Mouse (Mus musculus) limb, embryonic 11.5 days (tissue): ENCODE measurements around the gene Rex2. TPM values are rescaled to one million over a fixed set of nuclear protein-coding genes. Genes with fewer than 3 reads are reported as not detected.
"Not testable (repeated sequence)": the region's sequence is repeated elsewhere in the genome, so short reads cannot be mapped to it uniquely, and the experiment has no call there.

ENCODE experiments used
- ATAC-seq: fragments of 200-750 bp; cut with Nextera tagmentation; 2 replicates; pipeline ENCODE4 v1.8.0; 2017; ENCODE audit warnings: low read depth; ENCODE audit not compliant: insufficient number of reproducible peaks, low FRiP score, low TSS enrichment
- DNase-seq: peaks from one replicate; pipeline ENCODE4 v3.0.0-alpha.2; 2015; ENCODE audit warnings: low spot score
- H3K27ac ChIP-seq: fragments of 300-500 bp; sonication (generic); replicated peaks from 2 replicates; pipeline ENCODE4 v1.5.1; 2014; ENCODE audit warnings: low read depth, mild to moderate bottlenecking, low read length
- H3K27me3 ChIP-seq: fragments of 300-500 bp; sonication (generic); 2 replicates; pipeline ENCODE4 v1.6.1; 2014; ENCODE audit warnings: mild to moderate bottlenecking, low read length, mixed read lengths; ENCODE audit not compliant: control insufficient read depth, insufficient read depth
- H3K36me3 ChIP-seq: fragments of 300-500 bp; sonication (generic); 2 replicates; pipeline ENCODE4 v1.6.1; 2014; ENCODE audit warnings: mild to moderate bottlenecking, low read length, moderate library complexity, mixed read lengths; ENCODE audit not compliant: control insufficient read depth, insufficient read depth
- H3K4me1 ChIP-seq: fragments of 300-500 bp; sonication (generic); 2 replicates; pipeline ENCODE4 v1.6.1; 2014; ENCODE audit warnings: low read length, mixed read lengths; ENCODE audit not compliant: control insufficient read depth, insufficient read depth
- H3K4me2 ChIP-seq: fragments of 300-500 bp; sonication (generic); 2 replicates; pipeline ENCODE4 v1.6.1; 2014; ENCODE audit warnings: low read depth, mild to moderate bottlenecking, moderate library complexity; ENCODE audit not compliant: severe bottlenecking
- H3K4me3 ChIP-seq: fragments of 300-500 bp; sonication (generic); 2 replicates; pipeline ENCODE4 v1.5.1; 2014; ENCODE audit warnings: low read depth, low read length
- H3K9ac ChIP-seq: fragments of 300-500 bp; sonication (generic); 2 replicates; pipeline ENCODE4 v1.6.1; 2014; ENCODE audit warnings: mild to moderate bottlenecking, low read length
- H3K9me3 ChIP-seq: fragments of 300-500 bp; sonication (generic); 2 replicates; pipeline ENCODE4 v1.6.1; 2016; ENCODE audit warnings: low read length; ENCODE audit not compliant: control insufficient read depth
- WGBS: fragments of 180-500 bp; shearing (Covaris S2); extraction: QIAGEN DNeasy Blood & Tissue Kit; methylation state at CpG from one replicate; pipeline ENCODE4 v1.1.7; 2014; 5-methylcytosine and 5-hydroxymethylcytosine counted together
- polyA plus RNA-seq: library from polyadenylated mRNA; unstranded; fragments of >200 nt; fragmentation: Nextera tagmentation; extraction: Ambion mirVana; gene quantifications from 2 replicates; pipeline ENCODE4 v1.2.1, GENCODE M21; 2014

Rex2 gene
- not detected in 2 replicates for polyA plus RNA-seq

DNA sequence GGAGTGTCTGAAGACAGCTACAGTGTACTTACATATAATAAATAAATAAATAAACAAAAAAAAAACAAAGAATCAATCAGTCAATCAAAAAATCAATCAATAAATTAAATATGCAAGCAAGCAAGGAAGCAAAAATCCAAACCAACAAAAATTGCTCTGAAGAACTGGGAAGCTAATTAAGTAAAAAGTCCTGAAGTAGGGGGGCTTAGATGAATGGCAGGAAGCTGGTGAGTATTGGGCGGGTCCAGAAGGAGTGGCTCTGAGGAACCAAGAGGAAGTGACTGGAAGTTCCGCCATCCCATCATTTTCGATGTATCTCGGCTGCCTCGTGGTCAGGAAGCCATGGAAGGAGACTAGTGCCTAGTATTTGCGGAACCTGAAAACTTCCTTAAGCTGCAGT is at the start of gene Rex2:
TSS of gene Rex2 (plus strand) at position 301 of the 400 bp plus-strand sequence.
- no CpG with 5 or more reads among the region's 6 CpGs for WGBS
- H3K4me1 ChIP-seq = not testable (repeated sequence)

DNA sequence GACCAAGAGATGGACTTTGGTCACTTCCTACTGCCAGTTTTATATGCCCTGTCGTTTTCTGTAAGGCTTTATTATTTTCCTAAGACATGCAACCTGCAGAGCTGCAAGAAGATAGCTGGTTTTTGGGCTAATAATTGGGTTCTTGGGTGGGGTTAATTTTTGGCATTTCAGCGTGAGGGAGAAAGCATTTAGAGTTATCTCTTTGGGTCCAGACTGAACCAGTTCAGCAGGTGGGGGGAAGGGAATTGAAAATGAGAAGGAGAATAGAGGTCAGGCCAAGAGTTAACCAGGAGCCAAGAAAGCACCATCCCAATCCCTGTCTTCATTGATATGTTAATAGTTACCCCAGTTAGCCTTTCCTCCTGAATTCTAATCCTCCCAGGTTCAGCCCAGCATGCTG is 45.1 kb upstream of the Rex2 start:
- not testable (repeated sequence) for DNase-seq, H3K36me3 ChIP-seq, ATAC-seq, H3K9ac ChIP-seq, H3K4me1 ChIP-seq, H3K9me3 ChIP-seq, H3K4me2 ChIP-seq, H3K4me3 ChIP-seq, H3K27ac ChIP-seq, H3K27me3 ChIP-seq
- 23% methylated on average over 2 of the region's 2 CpGs for WGBS

More for the DNA sequence above, at the start of gene Rex2:
- DNase-seq, H3K27me3 ChIP-seq, ATAC-seq, H3K27ac ChIP-seq, H3K9me3 ChIP-seq, H3K9ac ChIP-seq, H3K36me3 ChIP-seq, H3K4me3 ChIP-seq, H3K4me2 ChIP-seq: not testable (repeated sequence)

DNA sequence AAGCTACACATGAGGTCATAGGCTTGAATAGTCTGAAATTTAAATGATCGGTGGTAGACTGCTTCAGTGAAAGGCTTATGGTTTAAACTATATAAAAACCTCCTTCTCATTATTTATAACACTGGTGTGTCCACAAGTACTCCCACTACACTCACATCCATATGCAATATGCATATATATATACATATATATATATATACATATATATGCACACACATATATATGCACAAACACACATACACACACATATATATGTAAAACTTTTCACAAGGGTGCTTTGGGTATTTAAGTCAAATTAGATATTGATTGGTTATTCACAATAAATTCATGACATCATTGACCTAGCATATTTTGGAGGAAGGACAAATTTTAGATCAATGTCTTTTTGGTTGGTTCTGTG is 3.2 kb upstream of the Rex2 start:
- not testable (repeated sequence) for H3K9ac ChIP-seq
- ATAC-seq = peak; percentile 72; the same call in 1 of the 2 replicates

DNA sequence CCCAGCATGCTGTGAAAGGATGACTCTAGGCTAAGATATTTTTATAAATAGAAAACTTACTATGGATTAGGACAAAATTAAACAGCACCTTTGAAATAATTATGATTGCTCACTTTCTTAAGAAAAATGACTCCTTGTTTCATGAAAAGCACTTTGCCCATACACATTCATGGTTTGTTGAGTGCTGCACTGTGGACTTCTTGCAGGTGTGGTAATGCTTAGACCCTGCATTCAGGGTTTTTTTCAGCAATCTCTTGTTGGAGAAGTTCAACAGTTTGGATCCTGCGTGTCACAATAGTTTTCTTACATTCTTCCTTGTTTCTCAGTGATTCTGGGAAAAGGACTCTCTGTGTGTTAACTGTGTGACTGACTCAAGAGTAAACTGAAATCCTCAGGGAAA is 4.7 kb downstream of the Rex2 start:
- not testable (repeated sequence) for ATAC-seq, H3K36me3 ChIP-seq, H3K9ac ChIP-seq, H3K27ac ChIP-seq, DNase-seq, H3K4me3 ChIP-seq, H3K9me3 ChIP-seq, H3K4me1 ChIP-seq, H3K4me2 ChIP-seq, H3K27me3 ChIP-seq
- 63% methylated on average over 1 of the region's 1 CpGs for WGBS

More for the DNA sequence above, 3.2 kb upstream of the Rex2 start:
- H3K27me3 ChIP-seq, H3K27ac ChIP-seq, DNase-seq, H3K9me3 ChIP-seq, H3K4me3 ChIP-seq, H3K4me2 ChIP-seq, H3K36me3 ChIP-seq, H3K4me1 ChIP-seq: not testable (repeated sequence)
- no CpG with 5 or more reads among the region's 1 CpGs for WGBS

DNA sequence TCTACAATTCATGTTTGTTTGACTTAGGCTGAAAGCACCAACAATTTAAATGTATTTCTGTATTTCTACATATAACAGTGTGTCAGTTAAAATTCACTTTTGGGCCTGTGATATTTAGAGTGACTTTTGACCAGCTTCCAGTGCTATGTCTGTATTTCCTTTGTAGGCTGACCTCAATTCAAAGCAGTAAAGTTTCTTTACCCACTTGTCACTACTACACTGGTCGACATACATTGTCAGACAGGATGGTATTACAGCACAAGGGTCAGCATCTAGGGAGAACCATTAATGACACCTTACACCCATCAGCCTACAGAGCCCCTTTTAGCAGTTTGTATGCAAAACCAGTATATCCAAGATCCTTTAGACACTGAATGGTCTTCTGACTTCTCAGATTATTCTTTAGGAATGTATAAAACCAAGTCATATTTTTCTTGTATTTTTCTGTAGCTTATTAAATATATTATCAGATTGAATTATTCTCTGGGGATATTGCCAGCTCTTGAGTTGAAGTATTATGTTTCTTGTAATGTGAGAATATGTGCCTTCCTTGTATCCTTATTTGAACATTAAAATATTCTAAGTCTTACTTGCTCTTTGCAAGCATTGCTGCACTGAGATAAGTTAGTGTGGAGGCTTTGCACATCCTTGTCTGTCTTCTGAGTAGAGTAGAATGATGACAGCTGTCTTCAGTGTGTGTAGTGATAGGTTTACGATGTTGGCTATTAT is 9.8 kb downstream of the Rex2 start:
- not testable (repeated sequence) for H3K36me3 ChIP-seq, H3K4me3 ChIP-seq, H3K27me3 ChIP-seq, H3K4me1 ChIP-seq, H3K9me3 ChIP-seq, H3K27ac ChIP-seq, H3K9ac ChIP-seq, DNase-seq, H3K4me2 ChIP-seq
- 0 out of 2 replicates have a peak, but pooled peaks have one; percentile 47 for ATAC-seq
- 83% methylated on average over 1 of the region's 2 CpGs for WGBS

DNA sequence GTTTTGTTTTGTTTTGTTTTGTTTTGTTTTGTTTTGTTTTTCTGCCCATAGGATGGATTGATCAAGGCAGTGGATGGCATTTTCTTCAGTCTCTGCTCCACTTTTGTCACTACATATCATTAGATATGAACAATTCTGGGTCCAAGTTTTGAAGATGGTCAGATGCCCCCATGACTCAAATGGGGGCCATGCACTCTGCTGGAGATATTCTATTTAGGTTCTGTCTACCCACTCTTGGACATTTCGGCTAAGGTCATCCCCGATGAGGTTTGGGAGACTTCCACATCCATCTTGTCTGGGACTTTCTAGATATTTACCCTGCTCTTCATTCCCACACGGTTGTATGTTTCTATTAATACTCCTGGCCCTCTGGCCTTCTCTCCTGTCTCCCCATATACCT is 42.1 kb downstream of the Rex2 start:
- whole genome bisulfite sequencing = 95% methylated on average over 2 of the region's 3 CpGs
- H3K9ac ChIP-seq, H3K9me3 ChIP-seq, H3K4me2 ChIP-seq, H3K4me3 ChIP-seq, H3K27ac ChIP-seq, ATAC-seq, H3K27me3 ChIP-seq, H3K4me1 ChIP-seq, DNase-seq, H3K36me3 ChIP-seq: not testable (repeated sequence)

DNA sequence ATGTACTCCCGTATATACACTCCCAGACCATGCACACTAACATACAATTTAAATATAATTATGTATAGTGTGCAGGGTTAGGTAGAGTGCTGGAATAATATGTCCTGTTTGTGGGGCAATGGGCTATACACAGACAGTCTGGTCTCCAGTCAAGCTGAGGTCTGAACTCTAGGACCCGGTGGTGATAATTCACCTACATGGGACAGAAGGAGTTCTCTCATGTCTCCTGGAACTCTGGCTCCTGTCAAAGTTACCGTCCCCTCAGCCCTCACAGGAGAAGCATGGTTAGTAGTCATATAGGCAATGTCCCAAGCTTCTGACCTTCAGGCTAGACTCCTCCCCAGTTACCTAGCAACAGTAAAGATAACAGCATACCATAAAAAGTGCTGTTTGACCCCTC is 44.2 kb downstream of the Rex2 start:
- ATAC-seq, H3K4me1 ChIP-seq, H3K9me3 ChIP-seq, H3K4me3 ChIP-seq, H3K27me3 ChIP-seq, H3K4me2 ChIP-seq, DNase-seq, H3K27ac ChIP-seq, H3K36me3 ChIP-seq, H3K9ac ChIP-seq: not testable (repeated sequence)
- WGBS = 76% methylated on average over 2 of the region's 3 CpGs

DNA sequence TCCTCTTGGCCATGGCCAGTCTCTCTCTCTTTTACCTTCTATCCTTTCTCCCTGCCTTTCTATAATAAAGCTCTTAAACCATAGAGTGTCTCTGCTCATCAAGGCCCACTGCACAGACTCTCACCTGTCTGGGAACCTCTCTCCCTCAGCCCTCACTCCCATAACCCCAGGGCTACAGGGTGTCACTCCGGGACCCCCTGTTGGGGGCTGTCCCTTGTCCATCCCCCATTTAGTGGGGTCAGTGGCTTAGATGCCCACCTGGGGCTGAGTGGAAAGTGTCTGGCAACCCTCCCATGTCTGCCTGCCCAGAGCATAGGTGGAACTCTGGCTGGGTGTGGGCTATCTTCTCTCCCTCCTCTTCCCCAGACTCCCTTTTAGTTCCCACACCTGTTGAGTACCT is 44.7 kb downstream of the Rex2 start:
- not testable (repeated sequence) for H3K4me1 ChIP-seq, H3K36me3 ChIP-seq, H3K9ac ChIP-seq, H3K4me2 ChIP-seq, H3K27ac ChIP-seq, ATAC-seq, DNase-seq, H3K27me3 ChIP-seq, H3K9me3 ChIP-seq, H3K4me3 ChIP-seq
- 81% methylated on average over 1 of the region's 1 CpGs for WGBS

DNA sequence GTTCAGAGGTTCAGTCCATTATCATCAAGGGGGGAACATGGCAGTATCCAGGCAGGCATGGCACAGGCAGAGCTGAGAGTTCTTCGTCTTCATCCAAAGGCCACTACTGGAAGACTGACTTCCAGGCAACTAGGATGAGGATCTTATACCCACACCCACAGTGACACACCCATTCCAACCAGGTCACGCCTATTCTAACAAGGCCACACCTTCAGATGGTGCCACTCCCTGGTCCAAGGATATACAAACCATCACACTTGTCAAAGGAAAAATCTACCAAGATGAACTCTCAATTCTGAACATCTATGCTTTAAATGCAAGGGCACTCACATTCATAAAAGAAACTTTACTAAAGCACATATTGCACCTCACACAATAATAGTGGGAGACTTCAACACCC is 74.0 kb downstream of the Rex2 start:
- not testable (repeated sequence) for H3K36me3 ChIP-seq, H3K9ac ChIP-seq, DNase-seq, ATAC-seq, H3K27me3 ChIP-seq, H3K4me2 ChIP-seq, H3K4me3 ChIP-seq, H3K27ac ChIP-seq, H3K9me3 ChIP-seq, H3K4me1 ChIP-seq
- WGBS = 73% methylated on average over 2 of the region's 2 CpGs
